Mouse (Mus musculus) brown adipose tissue, adult 24 weeks (tissue): ENCODE data around the gene P3h4. TPM values are rescaled to one million over a fixed set of nuclear protein-coding genes. Genes with fewer than 3 reads are reported as not detected.

Source experiments
- H3K27ac ChIP-seq: fragments of 200-500 bp; replicated peaks from 2 replicates; pipeline ENCODE4 v1.5.1; 2012; ENCODE audit warnings: low read depth, mild to moderate bottlenecking, low read length
- H3K4me1 ChIP-seq: fragments of 200-500 bp; 2 replicates; pipeline ENCODE4 v1.6.1; 2012; ENCODE audit warnings: low read length, mixed read lengths; ENCODE audit not compliant: control insufficient read depth, insufficient read depth, insufficient read length
- H3K4me3 ChIP-seq: fragments of 200-500 bp; 2 replicates; pipeline ENCODE4 v1.5.1; 2012; ENCODE audit warnings: low read depth, mild to moderate bottlenecking, low read length, moderate library complexity; ENCODE audit not compliant: insufficient read depth
- polyA plus RNA-seq: library from polyadenylated mRNA; stranded (reverse); fragments of >200 nt; gene quantifications from 2 replicates; pipeline ENCODE4 v1.2.4, GENCODE M21; 2012; ENCODE audit not compliant: missing spikeins, insufficient read depth, insufficient read length

Gene P3h4
- polyA plus RNA-seq, 1 experiment, result 5.7 TPM

GRCm38 (mm10) chr11:100423836-100424235 lies 9.2 kb upstream of the P3h4 start:
- no peak overlapping the region for H3K4me3 ChIP-seq
- no peak overlapping the region for H3K27ac ChIP-seq
- no peaks in the 10 kb centered on the region for H3K4me1 ChIP-seq

- no peaks in the 10 kb centered on the region for H3K4me1 ChIP-seq
- no peak overlapping the region for H3K4me3 ChIP-seq
- no peak overlapping the region for H3K27ac ChIP-seq
These were observed 6.9 kb upstream of the P3h4 start for GRCm38 (mm10) chr11:100421537-100421936.

- Histone ChIP-seq H3K27ac (peak within 1 kb of the TSS; percentile 46; the same call in 1 of the 2 replicates), H3K4me1 (no peaks in the 10 kb centered on the region; the same call in 1 of the 2 replicates), H3K4me3 (peak within 1 kb of the TSS; percentile 77)
These were observed 532 bp upstream of the P3h4 start, which contains the start of gene Fkbp10 for GRCm38 (mm10) chr11:100414914-100415822. TSS of gene Fkbp10 (plus strand) at chr11:100415697.

GRCm38 (mm10) chr11:100413541-100413940 lies 1.1 kb downstream of the P3h4 start:
- no peaks in the 10 kb centered on the region; the same call in 1 of the 2 replicates for H3K4me1 ChIP-seq
- peak overlapping the region; percentile 77 for H3K4me3 ChIP-seq
- H3K27ac ChIP-seq, result no peak overlapping the region

- no peak overlapping the region for H3K4me3 ChIP-seq
- H3K4me1 ChIP-seq, result no peaks in the 10 kb centered on the region; the same call in 1 of the 2 replicates
- H3K27ac ChIP-seq, result no peak overlapping the region
These were observed 2.9 kb downstream of the P3h4 start for GRCm38 (mm10) chr11:100411736-100412135.

- H3K27ac ChIP-seq, result no peak overlapping the region
- no peak overlapping the region for H3K4me3 ChIP-seq
- no peaks in the 10 kb centered on the region; the same call in 1 of the 2 replicates for H3K4me1 ChIP-seq
These were observed 5.0 kb downstream of the P3h4 start for GRCm38 (mm10) chr11:100409686-100410085.

- Histone ChIP-seq H3K27ac (no peak overlapping the region), H3K4me1 (no peaks in the 10 kb centered on the region; the same call in 1 of the 2 replicates), H3K4me3 (no peak overlapping the region)
These were observed 5.7 kb downstream of the P3h4 start for GRCm38 (mm10) chr11:100408835-100409462.

- Histone ChIP-seq H3K27ac (no peak overlapping the region), H3K4me3 (no peak overlapping the region), H3K4me1 (no peaks in the 10 kb centered on the region)
These were observed 6.4 kb downstream of the P3h4 start for GRCm38 (mm10) chr11:100408076-100408834.

GRCm38 (mm10) chr11:100406995-100407705 lies 7.5 kb downstream of the P3h4 start:
- Histone ChIP-seq H3K4me1 (no peaks in the 10 kb centered on the region), H3K27ac (no peak overlapping the region), H3K4me3 (no peak overlapping the region)

GRCm38 (mm10) chr11:100406273-100406672 lies 8.4 kb downstream of the P3h4 start:
- Histone ChIP-seq H3K4me1 (no peaks in the 10 kb centered on the region), H3K27ac (no peak overlapping the region), H3K4me3 (no peak overlapping the region)

GRCm38 (mm10) chr11:100404456-100405074 lies 10.1 kb downstream of the P3h4 start:
- Histone ChIP-seq H3K4me1 (peaks cover 7% of the 10 kb centered on the region; the same call in 1 of the 2 replicates), H3K27ac (no peak overlapping the region), H3K4me3 (no peak overlapping the region)

- no peak overlapping the region for H3K27ac ChIP-seq
- peaks cover 12% of the 10 kb centered on the region; the same call in 1 of the 2 replicates for H3K4me1 ChIP-seq
- H3K4me3 ChIP-seq, result no peak overlapping the region
These were observed 11.0 kb downstream of the P3h4 start for GRCm38 (mm10) chr11:100403445-100404134.

- H3K4me3 ChIP-seq, result no peak overlapping the region
- H3K27ac ChIP-seq, result no peak overlapping the region
- peaks cover 12% of the 10 kb centered on the region; the same call in 1 of the 2 replicates for H3K4me1 ChIP-seq
These were observed 12.0 kb downstream of the P3h4 start for GRCm38 (mm10) chr11:100402682-100403081.
